Mouse (Mus musculus) limb, embryonic 11.5 days (tissue): ENCODE measurements at regions not wholly inside any gene's neighbourhood (a gene's known extent, or its start where the extent isn't known, plus 50 kb on each side); places are given as distances from the start of the nearest gene placed in this dataset.

ENCODE experiments used
- ATAC-seq: fragments of 200-750 bp; cut with Nextera tagmentation; 2 replicates; pipeline ENCODE4 v1.8.0; 2017; ENCODE audit warnings: low read depth; ENCODE audit not compliant: insufficient number of reproducible peaks, low FRiP score, low TSS enrichment
- DNase-seq: peaks from one replicate; pipeline ENCODE4 v3.0.0-alpha.2; 2015; ENCODE audit warnings: low spot score
- H3K27ac ChIP-seq: fragments of 300-500 bp; sonication (generic); replicated peaks from 2 replicates; pipeline ENCODE4 v1.5.1; 2014; ENCODE audit warnings: low read depth, mild to moderate bottlenecking, low read length
- H3K27me3 ChIP-seq: fragments of 300-500 bp; sonication (generic); 2 replicates; pipeline ENCODE4 v1.6.1; 2014; ENCODE audit warnings: mild to moderate bottlenecking, low read length, mixed read lengths; ENCODE audit not compliant: control insufficient read depth, insufficient read depth
- H3K36me3 ChIP-seq: fragments of 300-500 bp; sonication (generic); 2 replicates; pipeline ENCODE4 v1.6.1; 2014; ENCODE audit warnings: mild to moderate bottlenecking, low read length, moderate library complexity, mixed read lengths; ENCODE audit not compliant: control insufficient read depth, insufficient read depth
- H3K4me1 ChIP-seq: fragments of 300-500 bp; sonication (generic); 2 replicates; pipeline ENCODE4 v1.6.1; 2014; ENCODE audit warnings: low read length, mixed read lengths; ENCODE audit not compliant: control insufficient read depth, insufficient read depth
- H3K4me2 ChIP-seq: fragments of 300-500 bp; sonication (generic); 2 replicates; pipeline ENCODE4 v1.6.1; 2014; ENCODE audit warnings: low read depth, mild to moderate bottlenecking, moderate library complexity; ENCODE audit not compliant: severe bottlenecking
- H3K4me3 ChIP-seq: fragments of 300-500 bp; sonication (generic); 2 replicates; pipeline ENCODE4 v1.5.1; 2014; ENCODE audit warnings: low read depth, low read length
- H3K9ac ChIP-seq: fragments of 300-500 bp; sonication (generic); 2 replicates; pipeline ENCODE4 v1.6.1; 2014; ENCODE audit warnings: mild to moderate bottlenecking, low read length
- H3K9me3 ChIP-seq: fragments of 300-500 bp; sonication (generic); 2 replicates; pipeline ENCODE4 v1.6.1; 2016; ENCODE audit warnings: low read length; ENCODE audit not compliant: control insufficient read depth
- WGBS: fragments of 180-500 bp; shearing (Covaris S2); extraction: QIAGEN DNeasy Blood & Tissue Kit; methylation state at CpG from one replicate; pipeline ENCODE4 v1.1.7; 2014; 5-methylcytosine and 5-hydroxymethylcytosine counted together

GRCm38 (mm10) chr13:30085446-30085845 is 50.8 kb upstream of the Mboat1 start:
- WGBS = 60% methylated on average over 4 of the region's 4 CpGs
- ATAC-seq (no peak), DNase-seq (no peak)
- Histone ChIP-seq H3K27me3 (no peaks in the 10 kb centered on the region), H3K9me3 (no peaks in the 10 kb centered on the region), H3K27ac (no peak overlapping the region), H3K36me3 (no peaks in the 10 kb centered on the region), H3K4me3 (no peak overlapping the region), H3K4me2 (no peak overlapping the region), H3K4me1 (no peaks in the 10 kb centered on the region), H3K9ac (no peak overlapping the region)

GRCm38 (mm10) chr13:30085005-30085404 is 51.3 kb upstream of the Mboat1 start:
- Histone ChIP-seq H3K36me3 (no peaks in the 10 kb centered on the region), H3K4me3 (no peak overlapping the region), H3K27me3 (no peaks in the 10 kb centered on the region), H3K9me3 (no peaks in the 10 kb centered on the region), H3K4me1 (no peaks in the 10 kb centered on the region), H3K4me2 (no peak overlapping the region), H3K27ac (no peak overlapping the region), H3K9ac (no peak overlapping the region)
- 1% methylated on average over 10 of the region's 10 CpGs for WGBS
- no peak for ATAC-seq
- peak; percentile 96 for DNase-seq

- H3K9ac ChIP-seq = no peak overlapping the region
- 78% methylated on average over 5 of the region's 5 CpGs for WGBS
- no peak overlapping the region for H3K4me2 ChIP-seq
- H3K27ac ChIP-seq = no peak overlapping the region
- H3K27me3 ChIP-seq = no peaks in the 10 kb centered on the region
- H3K4me3 ChIP-seq = no peak overlapping the region
- H3K9me3 ChIP-seq = no peaks in the 10 kb centered on the region
- no peaks in the 10 kb centered on the region for H3K36me3 ChIP-seq
- H3K4me1 ChIP-seq = no peaks in the 10 kb centered on the region
- ATAC-seq (no peak), DNase-seq (no peak)
These were observed 51.9 kb upstream of the Mboat1 start for GRCm38 (mm10) chr13:30084386-30084785.

GRCm38 (mm10) chr13:30083949-30084348 is 52.3 kb upstream of the Mboat1 start:
- DNase-seq = no peak

GRCm38 (mm10) chr13:30082761-30083160 is 53.5 kb upstream of the Mboat1 start:
- Histone ChIP-seq H3K4me2 (no peak overlapping the region), H3K9ac (no peak overlapping the region), H3K36me3 (no peaks in the 10 kb centered on the region), H3K27me3 (no peaks in the 10 kb centered on the region), H3K27ac (no peak overlapping the region), H3K4me1 (no peaks in the 10 kb centered on the region), H3K4me3 (no peak overlapping the region), H3K9me3 (no peaks in the 10 kb centered on the region)
- DNase-seq (no peak), ATAC-seq (no peak)
- WGBS = 64% methylated on average over 2 of the region's 2 CpGs

More at GRCm38 (mm10) chr13:30083949-30084348, 52.3 kb upstream of the Mboat1 start:
- H3K4me3 ChIP-seq = no peak overlapping the region
- H3K36me3 ChIP-seq = no peaks in the 10 kb centered on the region
- no peaks in the 10 kb centered on the region for H3K27me3 ChIP-seq
- no peak overlapping the region for H3K4me2 ChIP-seq
- ATAC-seq = no peak
- no peak overlapping the region for H3K9ac ChIP-seq
- 54% methylated on average over 6 of the region's 6 CpGs for WGBS
- H3K9me3 ChIP-seq = no peaks in the 10 kb centered on the region
- no peaks in the 10 kb centered on the region for H3K4me1 ChIP-seq
- H3K27ac ChIP-seq = no peak overlapping the region

- Histone ChIP-seq H3K4me3 (no peak overlapping the region), H3K4me2 (no peak overlapping the region), H3K4me1 (no peaks in the 10 kb centered on the region), H3K27ac (no peak overlapping the region), H3K36me3 (no peaks in the 10 kb centered on the region), H3K9me3 (no peaks in the 10 kb centered on the region), H3K9ac (no peak overlapping the region), H3K27me3 (no peaks in the 10 kb centered on the region)
- DNase-seq (no peak), ATAC-seq (no peak)
- WGBS = 64% methylated on average over 15 of the region's 15 CpGs
These were observed 55.4 kb upstream of the Mboat1 start for GRCm38 (mm10) chr13:30080705-30081474.

- no peaks in the 10 kb centered on the region for H3K9me3 ChIP-seq
- H3K27me3 ChIP-seq = no peaks in the 10 kb centered on the region
- H3K4me2 ChIP-seq = no peak overlapping the region
- no peak overlapping the region for H3K4me3 ChIP-seq
- H3K27ac ChIP-seq = no peak overlapping the region
- H3K4me1 ChIP-seq = no peaks in the 10 kb centered on the region
- ATAC-seq = no peak
- H3K36me3 ChIP-seq = no peaks in the 10 kb centered on the region
- no peak for DNase-seq
- H3K9ac ChIP-seq = no peak overlapping the region
- 86% methylated on average over 2 of the region's 2 CpGs for WGBS
These were observed 61.7 kb upstream of the Mboat1 start for GRCm38 (mm10) chr13:30074517-30075064.

GRCm38 (mm10) chr13:30074069-30074468 is 62.2 kb upstream of the Mboat1 start:
- WGBS = 93% methylated on average over 3 of the region's 3 CpGs
- Histone ChIP-seq H3K27me3 (no peaks in the 10 kb centered on the region), H3K27ac (no peak overlapping the region)

More at GRCm38 (mm10) chr13:30074069-30074468, 62.2 kb upstream of the Mboat1 start:
- no peak for DNase-seq
- no peaks in the 10 kb centered on the region for H3K9me3 ChIP-seq
- H3K4me3 ChIP-seq = no peak overlapping the region
- no peak overlapping the region for H3K9ac ChIP-seq
- no peak for ATAC-seq
- H3K4me2 ChIP-seq = no peak overlapping the region
- H3K4me1 ChIP-seq = no peaks in the 10 kb centered on the region
- no peaks in the 10 kb centered on the region for H3K36me3 ChIP-seq
